Mouse (Mus musculus) hindbrain, embryonic 16.5 days (tissue): Measurements from ENCODE around the gene Hrk. TPM values are rescaled to one million over a fixed set of nuclear protein-coding genes. Genes with fewer than 3 reads are reported as not detected.
A peak's percentile ranks its signal among the peaks of the same experiment; 100 is the strongest.

Experiments
- ATAC-seq: fragments of 200-750 bp; cut with Nextera tagmentation; 2 replicates; pipeline ENCODE4 v1.8.0; 2017; ENCODE audit warnings: moderate TSS enrichment, moderate library complexity
- H3K27ac ChIP-seq: fragments of 300-500 bp; sonication (generic); 2 replicates; pipeline ENCODE4 v1.5.1; 2014; ENCODE audit warnings: low read depth, mild to moderate bottlenecking, control low read depth, low read length, moderate library complexity
- H3K27me3 ChIP-seq: fragments of 300-500 bp; sonication (generic); replicated peaks from 2 replicates; pipeline ENCODE4 v1.6.1; 2014; ENCODE audit warnings: low read length; ENCODE audit not compliant: control insufficient read depth, insufficient read depth
- H3K36me3 ChIP-seq: fragments of 300-500 bp; sonication (generic); 2 replicates; pipeline ENCODE4 v1.6.1; 2014; ENCODE audit warnings: mild to moderate bottlenecking, low read length, moderate library complexity, mixed read lengths; ENCODE audit not compliant: control insufficient read depth, insufficient read depth
- H3K4me1 ChIP-seq: fragments of 300-500 bp; sonication (generic); 2 replicates; pipeline ENCODE4 v1.6.1; 2014; ENCODE audit warnings: low read depth, low read length; ENCODE audit not compliant: control insufficient read depth, insufficient read depth
- H3K4me2 ChIP-seq: fragments of 300-500 bp; sonication (generic); 2 replicates; pipeline ENCODE4 v1.6.1; 2014; ENCODE audit warnings: mild to moderate bottlenecking, low read length, control low read depth, moderate library complexity
- H3K4me3 ChIP-seq: fragments of 300-500 bp; sonication (generic); 2 replicates; pipeline ENCODE4 v1.5.1; 2014; ENCODE audit warnings: mild to moderate bottlenecking, low read length, control low read depth, moderate library complexity
- H3K9ac ChIP-seq: fragments of 300-500 bp; sonication (generic); 2 replicates; pipeline ENCODE4 v1.6.1; 2014; ENCODE audit warnings: low read depth, mild to moderate bottlenecking, control low read depth, low read length, moderate library complexity
- H3K9me3 ChIP-seq: fragments of 300-500 bp; sonication (generic); 2 replicates; pipeline ENCODE4 v1.6.1; 2014; ENCODE audit warnings: mild to moderate bottlenecking, low read length, moderate library complexity; ENCODE audit not compliant: control insufficient read depth
- WGBS: fragments of 180-500 bp; shearing (Covaris S2); extraction: QIAGEN DNeasy Blood & Tissue Kit; methylation state at CpG from one replicate; pipeline ENCODE4 v1.1.7; 2014; 5-methylcytosine and 5-hydroxymethylcytosine counted together
- polyA plus RNA-seq: library from polyadenylated mRNA; unstranded; fragments of >200 nt; fragmentation: Nextera tagmentation; extraction: Ambion mirVana; gene quantifications from 2 replicates; pipeline ENCODE4 v1.2.1, GENCODE M21; 2015

Hrk gene
- polyA plus RNA-seq, 1 experiment from 2014 or later: 4.8 TPM

GRCm38 (mm10) chr5:118170888-118171529 is 6.6 kb downstream of the Hrk start:
- peaks cover 22% of the 10 kb centered on the region for H3K27me3 ChIP-seq
- no peak overlapping the region for H3K27ac ChIP-seq
- peak overlapping the region; percentile 29; the same call in 1 of the 2 replicates for H3K9ac ChIP-seq
- 1% methylated on average over 25 of the region's 25 CpGs for WGBS
- H3K4me1 ChIP-seq: peaks cover 15% of the 10 kb centered on the region
- ATAC-seq: no peak
- H3K9me3 ChIP-seq: 0 out of 2 replicates have a peak, but pooled peaks cover 2% of the 10 kb centered on the region
- H3K36me3 ChIP-seq: no peaks in the 10 kb centered on the region
- peak overlapping the region; percentile 51 for H3K4me3 ChIP-seq
- peak overlapping the region; percentile 73 for H3K4me2 ChIP-seq

- Histone ChIP-seq H3K4me2 (peak overlapping the region; percentile 73), H3K4me1 (peaks cover 15% of the 10 kb centered on the region), H3K9ac (peak overlapping the region; percentile 54), H3K36me3 (no peaks in the 10 kb centered on the region), H3K9me3 (0 out of 2 replicates have a peak, but pooled peaks cover 2% of the 10 kb centered on the region), H3K27me3 (peaks cover 22% of the 10 kb centered on the region), H3K4me3 (peak overlapping the region; percentile 51), H3K27ac (no peak overlapping the region)
- ATAC-seq: no peak
- WGBS: under 1% methylated on average over 36 of the region's 36 CpGs
These were observed 7.2 kb downstream of the Hrk start for GRCm38 (mm10) chr5:118171665-118172064.

DNA sequence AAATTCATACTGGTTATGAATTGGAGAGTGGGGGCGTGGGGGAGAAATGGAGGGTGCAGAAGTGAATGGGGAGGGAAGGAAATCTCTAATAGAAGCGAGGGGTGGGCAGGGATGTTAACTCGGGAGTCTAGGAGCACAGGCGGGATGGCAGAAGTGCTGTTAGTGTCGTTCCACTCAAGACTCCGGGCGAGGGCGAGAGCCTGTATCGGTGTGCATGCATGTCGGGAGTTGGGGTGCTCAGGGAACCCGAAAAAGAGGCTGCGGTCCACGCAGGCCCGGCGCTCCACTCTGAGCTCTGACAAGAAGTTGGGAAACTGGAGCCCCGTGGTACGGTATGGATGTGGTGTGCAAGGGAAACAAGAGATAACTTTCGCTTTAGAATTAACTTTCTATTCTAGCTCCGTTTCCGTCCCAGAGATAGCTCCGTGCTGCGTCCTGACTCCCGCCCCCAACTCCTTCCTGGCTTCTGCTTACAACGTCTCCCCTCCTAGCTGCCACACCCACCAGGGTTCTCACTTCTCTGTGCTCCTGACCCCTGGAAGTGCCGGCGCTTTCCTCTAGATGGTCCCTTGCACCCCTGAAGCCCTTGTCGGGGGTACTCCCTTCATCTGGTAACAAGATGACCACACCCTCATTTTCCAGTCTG is 7.8 kb downstream of the Hrk start:
- no peak overlapping the region for H3K27ac ChIP-seq
- H3K9me3 ChIP-seq: 0 out of 2 replicates have a peak, but pooled peaks cover 2% of the 10 kb centered on the region
- no peak overlapping the region for H3K9ac ChIP-seq
- peak overlapping the region; percentile 51 for H3K4me3 ChIP-seq
- H3K4me1 ChIP-seq: peaks cover 15% of the 10 kb centered on the region
- peak overlapping the region; percentile 73 for H3K4me2 ChIP-seq
- WGBS: under 1% methylated on average over 25 of the region's 27 CpGs
- H3K27me3 ChIP-seq: peaks cover 22% of the 10 kb centered on the region
- H3K36me3 ChIP-seq: no peaks in the 10 kb centered on the region
- no peak for ATAC-seq

DNA sequence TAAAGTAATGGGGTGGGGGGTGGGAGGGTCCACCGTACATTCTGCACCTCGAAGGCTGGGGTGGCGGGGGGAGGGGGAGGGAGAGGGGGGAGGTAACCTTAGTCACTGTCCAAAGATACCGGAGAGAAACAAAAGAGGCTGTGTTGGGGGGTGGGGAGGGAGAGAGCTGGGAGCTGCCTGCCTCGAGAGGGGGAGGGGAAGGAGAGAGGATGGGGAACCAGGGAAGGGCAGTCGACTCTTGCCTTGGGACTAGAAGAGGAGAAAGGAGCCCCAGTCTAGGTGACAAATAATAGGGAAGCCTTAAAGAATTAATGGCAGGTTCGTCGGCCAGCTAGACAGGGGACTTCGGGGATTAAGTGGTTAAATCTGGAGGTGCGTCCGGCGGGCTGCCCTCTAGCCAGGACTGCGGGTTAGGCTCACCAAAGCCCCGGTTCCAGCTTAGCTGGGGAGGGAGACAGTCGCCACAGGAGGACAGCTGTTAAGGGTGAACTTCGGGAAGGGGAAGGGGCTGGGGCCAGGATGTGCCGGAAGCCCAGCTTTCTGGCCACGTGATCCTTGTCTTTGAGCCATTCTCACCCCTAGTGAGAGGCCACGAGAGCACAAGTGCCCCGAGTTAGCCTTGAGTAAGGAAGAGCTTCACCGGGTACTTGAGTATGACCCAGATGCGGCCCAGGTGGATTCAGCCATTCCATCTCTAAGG is 10.0 kb downstream of the Hrk start:
- ATAC-seq: no peak
- under 1% methylated on average over 22 of the region's 22 CpGs for WGBS
- H3K27me3 ChIP-seq: peaks cover 16% of the 10 kb centered on the region

GRCm38 (mm10) chr5:118175137-118175536 is 10.7 kb downstream of the Hrk start:
- Histone ChIP-seq H3K27me3 (peaks cover 16% of the 10 kb centered on the region), H3K4me3 (no peak overlapping the region), H3K36me3 (no peaks in the 10 kb centered on the region), H3K27ac (no peak overlapping the region), H3K9me3 (0 out of 2 replicates have a peak, but pooled peaks cover 2% of the 10 kb centered on the region), H3K4me1 (peaks cover 11% of the 10 kb centered on the region), H3K9ac (no peak overlapping the region), H3K4me2 (peak overlapping the region; percentile 50)
- 39% methylated on average over 2 of the region's 2 CpGs for WGBS
- ATAC-seq: no peak

More for the DNA sequence above, 10.0 kb downstream of the Hrk start:
- no peak overlapping the region for H3K27ac ChIP-seq
- H3K9me3 ChIP-seq: 0 out of 2 replicates have a peak, but pooled peaks cover 2% of the 10 kb centered on the region
- H3K4me2 ChIP-seq: peak overlapping the region; percentile 50
- no peaks in the 10 kb centered on the region for H3K36me3 ChIP-seq
- H3K4me1 ChIP-seq: peaks cover 11% of the 10 kb centered on the region
- peak overlapping the region; percentile 32 for H3K4me3 ChIP-seq
- peak overlapping the region; percentile 33 for H3K9ac ChIP-seq

GRCm38 (mm10) chr5:118177640-118178039 is 13.2 kb downstream of the Hrk start:
- H3K36me3 ChIP-seq: no peaks in the 10 kb centered on the region
- no peak overlapping the region for H3K4me3 ChIP-seq
- peaks cover 9% of the 10 kb centered on the region for H3K27me3 ChIP-seq
- no peak overlapping the region for H3K27ac ChIP-seq
- H3K9me3 ChIP-seq: 0 out of 2 replicates have a peak, but pooled peaks cover 2% of the 10 kb centered on the region
- WGBS: 65% methylated on average over 7 of the region's 7 CpGs
- no peaks in the 10 kb centered on the region; the same call in 1 of the 2 replicates for H3K4me1 ChIP-seq
- no peak for ATAC-seq
- H3K4me2 ChIP-seq: no peak overlapping the region
- H3K9ac ChIP-seq: no peak overlapping the region

DNA sequence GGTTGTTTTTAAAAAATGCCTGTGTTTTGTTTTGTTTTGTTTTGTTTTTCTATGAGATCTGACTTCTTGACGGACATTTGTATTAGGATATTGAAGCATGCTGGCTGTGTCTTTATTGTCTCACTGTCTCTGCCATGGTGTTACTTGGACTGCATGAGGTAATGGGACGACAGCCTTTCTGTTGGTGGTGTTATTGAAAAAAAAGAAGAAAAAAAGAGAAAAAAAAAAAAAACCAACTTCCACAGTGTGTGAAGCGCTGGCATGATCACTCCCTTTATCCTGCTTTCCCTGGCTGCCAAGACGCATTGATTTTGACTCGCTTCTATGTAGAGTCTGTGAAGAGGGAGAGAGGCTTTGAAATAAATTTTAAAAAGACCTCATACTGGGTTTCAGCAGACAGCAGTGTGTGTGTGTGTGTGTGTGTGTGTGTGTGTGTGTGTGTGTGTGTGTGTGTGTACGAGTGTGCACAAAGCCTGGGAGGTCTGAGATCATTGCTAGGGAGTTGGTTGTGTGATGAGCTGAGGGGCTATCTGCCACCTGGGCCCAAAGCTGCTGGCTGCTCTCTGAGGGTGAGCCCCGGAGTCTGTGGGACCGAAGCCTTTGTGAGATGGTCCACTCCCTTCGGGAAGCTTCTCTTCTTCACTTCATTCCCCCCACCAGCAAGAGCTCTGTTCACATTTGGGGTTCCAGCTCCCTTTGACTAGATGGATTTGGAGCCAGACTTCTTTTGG is 22.6 kb downstream of the Hrk start:
- ATAC-seq: peak; percentile 12; the same call in 1 of the 2 replicates
- Histone ChIP-seq H3K9me3 (no peaks in the 10 kb centered on the region), H3K4me3 (no peak overlapping the region), H3K4me2 (no peak overlapping the region), H3K27me3 (no peaks in the 10 kb centered on the region), H3K9ac (no peak overlapping the region), H3K36me3 (no peaks in the 10 kb centered on the region), H3K27ac (no peak overlapping the region), H3K4me1 (peaks cover 4% of the 10 kb centered on the region)
- WGBS: 50% methylated on average over 9 of the region's 9 CpGs

GRCm38 (mm10) chr5:118188356-118188755 is 23.9 kb downstream of the Hrk start:
- peaks cover 13% of the 10 kb centered on the region for H3K4me1 ChIP-seq
- H3K9me3 ChIP-seq: no peaks in the 10 kb centered on the region
- H3K27me3 ChIP-seq: no peaks in the 10 kb centered on the region
- H3K4me2 ChIP-seq: no peak overlapping the region
- 45% methylated on average over 6 of the region's 6 CpGs for WGBS
- ATAC-seq: no peak
- H3K9ac ChIP-seq: no peak overlapping the region
- no peak overlapping the region for H3K27ac ChIP-seq
- H3K4me3 ChIP-seq: no peak overlapping the region
- no peaks in the 10 kb centered on the region for H3K36me3 ChIP-seq
